Mouse (Mus musculus) MEL (cell line): Measurements from ENCODE around the gene Ddx54. TPM values are rescaled to one million over a fixed set of nuclear protein-coding genes. Genes with fewer than 3 reads are reported as not detected.

Experiments
- DNase-seq: peaks from one replicate; pipeline ENCODE4 v3.0.0; 2011; ENCODE audit warnings: low read depth, low spot score
- H3K27ac ChIP-seq: 2 replicates; pipeline ENCODE4 v1.5.1; 2012; ENCODE audit warnings: low read depth, mild to moderate bottlenecking, control low read depth, low read length, moderate library complexity; ENCODE audit not compliant: control insufficient read depth
- H3K27me3 ChIP-seq, 2 experiments: fragments of 150-350 bp in 1 of 2; sonication (generic) in 1 of 2; 2 replicates each; pipeline ENCODE4 v1.6.1; 2012; ENCODE audit warnings: low read length in 2 of 2, mild to moderate bottlenecking in 2 of 2, improper control_type of control experiment in 1 of 2, moderate library complexity in 1 of 2; ENCODE audit not compliant: insufficient read depth in 2 of 2, control insufficient read depth in 1 of 2
- H3K36me3 ChIP-seq, 2 experiments: 2 replicates each; pipeline ENCODE4 v1.6.1; 2012 to 2014; ENCODE audit warnings: low read length in 2 of 2, improper control_type of control experiment in 1 of 2, inconsistent platforms in 1 of 2, mild to moderate bottlenecking in 1 of 2; ENCODE audit not compliant: insufficient read depth in 2 of 2, control insufficient read depth in 1 of 2
- H3K4me1 ChIP-seq, 2 experiments: fragments of 150-350 bp in 1 of 2; sonication (generic) in 1 of 2; 2 replicates each; pipeline ENCODE4 v1.6.1; 2012; ENCODE audit warnings: low read length in 2 of 2, improper control_type of control experiment in 1 of 2, mild to moderate bottlenecking in 1 of 2; ENCODE audit not compliant: insufficient read depth in 2 of 2, control insufficient read depth in 1 of 2
- H3K4me3 ChIP-seq, 2 experiments: fragments of 150-350 bp in 1 of 2; sonication (generic) in 1 of 2; 2 replicates each; pipeline ENCODE4 v1.5.1; 2012; ENCODE audit warnings: low read depth in 2 of 2, low read length in 2 of 2, mild to moderate bottlenecking in 2 of 2, moderate library complexity in 2 of 2, control low read depth in 1 of 2, improper control_type of control experiment in 1 of 2; ENCODE audit not compliant: control insufficient read depth in 1 of 2, insufficient read depth in 1 of 2
- H3K79me2 ChIP-seq: 2 replicates; pipeline ENCODE4 v1.6.1; 2012; ENCODE audit warnings: mild to moderate bottlenecking, low read length, moderate library complexity; ENCODE audit not compliant: control insufficient read depth, poor library complexity, insufficient read depth
- H3K9ac ChIP-seq: 2 replicates; pipeline ENCODE4 v1.6.1; 2012; ENCODE audit warnings: low read depth, mild to moderate bottlenecking, control low read depth, low read length, moderate library complexity; ENCODE audit not compliant: control insufficient read depth, poor library complexity, severe bottlenecking
- H3K9me3 ChIP-seq: fragments of 150-350 bp; sonication (generic); replicated peaks from 2 replicates; pipeline ENCODE4 v1.6.1; 2012; ENCODE audit warnings: mild to moderate bottlenecking, low read length, improper control_type of control experiment, moderate library complexity; ENCODE audit not compliant: insufficient read depth
- ELF1 ChIP-seq: IDR thresholded peaks from 2 replicates; pipeline ENCODE4 v1.6.1; 2014; ENCODE audit warnings: low read depth, mild to moderate bottlenecking, inconsistent platforms, low read length, improper control_type of control experiment, moderate library complexity
- EP300 ChIP-seq, 2 experiments: IDR thresholded peaks; 2 replicates each; pipeline ENCODE4 v1.6.1; 2011; ENCODE audit warnings: improper control_type of control experiment in 2 of 2, low read length in 2 of 2, low read depth in 1 of 2, mild to moderate bottlenecking in 1 of 2
- ETS1 ChIP-seq: IDR thresholded peaks from 2 replicates; pipeline ENCODE4 v1.6.1; 2012; ENCODE audit warnings: low read depth, mild to moderate bottlenecking, inconsistent platforms, low read length, improper control_type of control experiment, moderate library complexity
- MAZ ChIP-seq: IDR thresholded peaks from 2 replicates; pipeline ENCODE4 v1.6.1; 2012; ENCODE audit warnings: low read depth, mild to moderate bottlenecking, inconsistent platforms, low read length, improper control_type of control experiment
- MXI1 ChIP-seq: IDR thresholded peaks from 2 replicates; pipeline ENCODE4 v1.6.1; 2011; ENCODE audit warnings: mild to moderate bottlenecking, low read depth, low read length, improper control_type of control experiment
- MYB ChIP-seq: IDR thresholded peaks from 2 replicates; pipeline ENCODE4 v1.6.1; 2011; ENCODE audit warnings: mild to moderate bottlenecking, low read depth, low read length, improper control_type of control experiment
- POLR2AphosphoS2 ChIP-seq: IDR thresholded peaks from 2 replicates; pipeline ENCODE4 v1.6.1; 2011; ENCODE audit warnings: low read length, improper control_type of control experiment
- POLR2AphosphoS5 ChIP-seq: IDR thresholded peaks from 2 replicates; pipeline ENCODE4 v1.6.1; 2012; ENCODE audit warnings: low read depth, borderline replicate concordance, mild to moderate bottlenecking, inconsistent platforms, low read length, moderate library complexity, mixed read lengths
- RAD21 ChIP-seq: IDR thresholded peaks from 2 replicates; pipeline ENCODE4 v1.6.1; 2011; ENCODE audit warnings: mild to moderate bottlenecking, low read depth, low read length, improper control_type of control experiment
- RCOR1 ChIP-seq: IDR thresholded peaks from 2 replicates; pipeline ENCODE4 v1.6.1; 2012; ENCODE audit warnings: low read depth, mild to moderate bottlenecking, inconsistent platforms, low read length, improper control_type of control experiment
- SIN3A ChIP-seq: IDR thresholded peaks from 2 replicates; pipeline ENCODE4 v1.6.1; 2012; ENCODE audit warnings: low read length, improper control_type of control experiment, inconsistent platforms
- TCF12 ChIP-seq: IDR thresholded peaks from 2 replicates; pipeline ENCODE4 v1.6.1; 2014; ENCODE audit warnings: low read depth, mild to moderate bottlenecking, inconsistent platforms, low read length, improper control_type of control experiment, moderate library complexity
- UBTF ChIP-seq: IDR thresholded peaks from 2 replicates; pipeline ENCODE4 v1.6.1; 2012; ENCODE audit warnings: low read depth, mild to moderate bottlenecking, inconsistent platforms, low read length, improper control_type of control experiment, moderate library complexity, borderline replicate concordance; ENCODE audit not compliant: insufficient read depth
- ZC3H11A ChIP-seq: IDR thresholded peaks from 2 replicates; pipeline ENCODE4 v1.6.1; 2012; ENCODE audit warnings: low read depth, mild to moderate bottlenecking, inconsistent platforms, low read length, improper control_type of control experiment
- ZKSCAN1 ChIP-seq: IDR thresholded peaks from 2 replicates; pipeline ENCODE4 v1.6.1; 2012; ENCODE audit warnings: low read depth, mild to moderate bottlenecking, inconsistent platforms, low read length, improper control_type of control experiment, moderate library complexity
- polyA plus RNA-seq, 2 experiments: library from polyadenylated mRNA; stranded (reverse) in 1 of 2; unstranded in 1 of 2; fragments of >175 nt in 1 of 2; fragments of >200 nt in 1 of 2; gene quantifications; 2 replicates each; pipeline versions ENCODE4 v1.2.1 to v1.2.4; 2012; ENCODE audit warnings: low replicate concordance in 2 of 2, low read depth in 1 of 2; ENCODE audit not compliant: insufficient read length in 2 of 2, insufficient read depth in 1 of 2, missing spikeins in 1 of 2
- total RNA-seq: library from RNA; depleted of rRNA; stranded (reverse); fragments of 300-350 nt; gene quantifications from 2 replicates; pipeline ENCODE4 v1.2.3, GENCODE M21; 2012

The Ddx54 gene
- total and polyA plus RNA-seq, 3 experiments, result 73.8 to 99.9 TPM; not detected in 1

DNA sequence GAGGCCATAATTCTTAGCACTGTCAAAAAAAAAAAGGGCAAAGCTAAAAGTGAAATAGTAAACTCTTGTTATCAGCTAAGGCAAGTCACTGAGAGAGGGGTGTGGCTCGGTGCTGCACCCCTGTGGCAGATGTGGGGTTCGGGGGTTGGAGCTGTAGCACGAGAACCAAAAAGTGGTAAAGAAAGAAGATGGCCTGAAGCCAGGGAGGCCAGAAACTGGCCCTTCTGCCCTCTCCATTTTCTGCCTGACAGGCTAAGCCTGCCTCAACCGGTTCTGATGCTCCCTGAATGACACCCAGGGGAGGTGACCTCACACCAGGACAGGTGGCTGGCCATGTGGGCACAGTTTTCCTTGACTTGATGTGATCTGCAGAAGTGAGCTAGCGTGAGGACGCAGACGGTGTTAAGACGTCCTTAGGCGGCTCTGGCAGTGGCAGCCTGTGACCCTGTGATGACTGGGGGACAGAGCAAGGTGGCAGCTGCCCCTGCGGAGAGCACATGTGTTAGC, 34.6 kb upstream of the Ddx54 start (continued):
- TF ChIP-seq UBTF (no peak), RAD21 (peak; percentile 28; the same call in 1 of the 2 replicates), ETS1 (peak; percentile 69; the same call in 1 of the 2 replicates), TCF12 (0 out of 2 replicates have a peak, but pooled peaks have one; percentile 50), SIN3A (peak; percentile 88)

DNA sequence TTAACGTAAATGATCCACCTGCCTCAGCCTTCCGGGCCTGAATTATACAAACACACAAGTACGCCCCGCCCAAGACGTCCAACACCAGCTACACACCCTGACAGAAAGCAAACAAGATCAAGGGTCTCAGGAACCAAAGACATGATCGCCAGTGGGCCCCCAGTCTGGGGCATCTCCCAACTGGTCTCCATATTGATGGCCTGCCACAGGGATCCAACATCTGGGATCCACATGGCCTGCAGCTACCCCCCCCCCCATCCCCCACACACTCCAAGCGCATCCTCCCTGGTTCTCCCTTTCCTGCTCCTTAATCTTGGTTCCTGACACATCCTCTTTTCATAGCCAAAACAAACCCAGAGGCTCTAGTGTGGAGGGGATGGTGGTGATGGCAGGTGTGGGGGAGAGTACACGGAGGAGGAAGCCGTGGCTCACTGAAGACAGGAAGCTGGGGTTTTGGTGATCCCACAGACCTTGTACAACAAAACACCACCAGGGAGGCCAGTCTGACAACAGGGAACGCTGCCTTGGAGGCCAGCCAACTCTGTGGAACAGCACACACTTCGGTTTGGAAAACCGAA, 33.9 kb upstream of the Ddx54 start:
- Histone ChIP-seq H3K9ac (peak overlapping the region; percentile 42), H3K36me3 (peaks cover 0 to 28% of the 10 kb centered on the region in 2 experiments; a peak in 2 of 4 replicates), H3K27me3 (no peaks in the 10 kb centered on the region), H3K9me3 (no peaks in the 10 kb centered on the region), H3K79me2 (peaks cover 3% of the 10 kb centered on the region), H3K4me1 (peaks cover 13 to 24% of the 10 kb centered on the region in 2 experiments), H3K27ac (peak overlapping the region; percentile 65), H3K4me3 (peak overlapping the region in 1 of 2 experiments; percentile 0; a peak in 1 of 4 replicates)
- DNase-seq, result peak; percentile 62
- TF ChIP-seq POLR2AphosphoS5, result no peak
- TF ChIP-seq ETS1, result peak; percentile 5; the same call in 1 of the 2 replicates
- TF ChIP-seq EP300 (IDR thresholded peaks at IDR 0.05; ENCODE audit: low read depth in 1 of 2, low read length in 2 of 2), result peak in 1 of 2 experiments; percentile 5; a peak in 1 of 4 replicates
- TF ChIP-seq MAZ, result peak; percentile 55; the same call in 1 of the 2 replicates

DNA sequence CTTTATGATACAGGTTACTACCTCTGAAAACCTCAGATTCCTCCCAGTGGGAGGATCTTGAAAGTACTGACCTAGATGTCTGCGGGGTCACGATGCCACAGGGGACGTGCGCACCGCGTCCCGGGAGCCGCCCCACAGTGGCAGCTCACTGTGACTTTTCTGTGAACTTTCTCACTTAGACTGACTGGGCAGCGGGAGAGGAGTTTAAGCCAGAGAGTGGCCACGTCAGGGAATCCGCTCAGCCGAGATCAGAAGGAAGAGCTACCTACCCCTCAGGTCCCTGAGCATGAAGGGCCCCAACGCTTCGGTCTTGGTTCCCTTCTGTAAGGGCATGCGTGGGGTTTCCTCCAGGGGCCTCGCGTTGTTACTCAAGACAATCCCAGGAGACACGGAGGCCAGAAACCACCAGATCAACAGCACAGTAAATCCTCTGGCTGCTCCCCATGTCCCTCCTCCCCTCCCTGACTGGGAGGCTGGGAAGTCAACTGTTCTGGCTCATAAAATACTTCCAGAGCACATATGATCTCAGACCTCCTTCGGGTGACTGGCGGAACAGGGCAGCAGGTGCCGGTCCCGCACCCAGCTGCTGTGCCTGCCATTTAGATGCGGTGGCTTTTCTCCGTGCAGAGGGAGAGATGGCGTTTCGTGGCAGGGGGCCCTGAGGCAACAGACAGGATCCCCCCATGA, 33.2 kb upstream of the Ddx54 start:
- Histone ChIP-seq H3K27me3 (no peaks in the 10 kb centered on the region), H3K9ac (no peak overlapping the region), H3K36me3 (peaks cover 0 to 28% of the 10 kb centered on the region in 2 experiments; a peak in 2 of 4 replicates), H3K4me1 (peaks cover 13 to 24% of the 10 kb centered on the region in 2 experiments), H3K9me3 (no peaks in the 10 kb centered on the region), H3K27ac (no peak overlapping the region), H3K4me3 (no peak overlapping the region), H3K79me2 (peaks cover 3% of the 10 kb centered on the region)
- TF ChIP-seq SIN3A (no peak), TCF12 (no peak), MXI1 (no peak), RCOR1 (no peak), ZC3H11A (no peak), POLR2AphosphoS2 (no peak), MYB (no peak), ZKSCAN1 (no peak), ELF1 (no peak)
- DNase-seq, result no peak
